Mouse (Mus musculus): ENCODE measurements around the gene Fam180a.
"Not testable (repeated sequence)": the region's sequence is repeated elsewhere in the genome, so short reads cannot be mapped to it uniquely, and the experiment has no call there.

Fam180a gene

DNA sequence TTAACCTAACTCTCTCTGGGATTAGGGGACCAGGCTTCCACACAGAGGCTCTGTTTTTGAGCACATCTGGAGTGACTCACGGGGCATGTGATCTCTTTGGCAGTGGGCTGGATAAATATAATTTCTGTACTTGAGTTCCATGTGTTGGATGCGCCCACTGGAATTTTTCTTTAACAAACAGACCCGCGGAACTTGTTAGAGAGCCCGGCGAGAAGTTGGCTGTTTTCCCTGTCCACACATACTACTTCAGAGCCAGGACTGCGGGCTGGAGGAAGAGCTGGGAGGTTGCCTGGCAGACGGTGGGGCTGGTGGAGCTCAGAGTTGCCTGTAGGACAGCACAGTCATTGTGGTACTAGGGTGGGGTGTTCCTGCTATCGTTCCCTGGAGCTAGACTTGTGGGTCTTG is at the start of gene Fam180a:
Fam180a (minus strand) TSS at position 31 of the 405 bp plus-strand sequence.
- DNase-seq (ENCODE audit: inconsistent age in 2 of 2, low spot score in 1 of 2) = peak in 1 of 2 experiments; percentile 13

DNA sequence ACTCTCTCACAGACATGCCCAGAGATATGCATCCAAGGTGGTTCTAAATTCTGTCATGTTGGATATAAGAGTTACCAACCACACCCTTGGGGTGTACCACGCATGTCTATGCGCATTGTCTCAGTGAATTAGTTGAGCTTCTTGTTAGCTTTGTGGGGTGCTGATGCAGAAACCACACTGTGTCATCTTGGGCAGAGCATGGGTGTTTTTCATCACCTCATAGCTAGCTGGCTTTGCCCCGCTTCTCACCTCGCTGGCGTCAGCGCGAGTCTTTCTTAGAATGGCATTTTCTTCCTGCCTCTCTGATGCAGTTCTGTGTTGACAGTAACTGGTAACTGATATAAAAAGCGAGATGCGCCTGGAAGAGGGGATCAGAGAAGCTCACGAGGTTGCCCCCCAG is 48.1 kb upstream of the Fam180a start:
- DNase-seq (ENCODE audit: inconsistent age in 2 of 2, low spot score in 1 of 2) = no peak

DNA sequence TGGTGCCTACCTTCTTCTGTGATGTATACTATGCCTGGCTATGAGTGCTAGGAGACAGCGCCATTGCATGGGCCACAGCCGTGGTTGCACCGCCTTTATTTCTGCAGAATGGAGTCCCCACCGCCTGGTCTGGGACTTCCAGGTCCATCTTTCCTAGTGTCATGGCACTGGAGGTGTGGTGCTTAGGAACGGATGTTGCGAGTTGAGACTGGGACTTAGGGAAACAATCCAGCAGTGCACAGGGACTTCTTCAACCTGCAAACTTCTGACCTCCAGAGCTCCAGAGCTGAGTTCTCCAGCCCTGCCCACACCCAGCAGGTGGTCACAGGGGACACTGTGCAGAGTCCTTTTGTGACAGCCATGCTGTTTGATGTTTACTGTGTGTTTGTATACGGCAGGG is 44.4 kb upstream of the Fam180a start:
- no peak for DNase-seq (ENCODE audit: inconsistent age in 2 of 2, low spot score in 1 of 2)

DNA sequence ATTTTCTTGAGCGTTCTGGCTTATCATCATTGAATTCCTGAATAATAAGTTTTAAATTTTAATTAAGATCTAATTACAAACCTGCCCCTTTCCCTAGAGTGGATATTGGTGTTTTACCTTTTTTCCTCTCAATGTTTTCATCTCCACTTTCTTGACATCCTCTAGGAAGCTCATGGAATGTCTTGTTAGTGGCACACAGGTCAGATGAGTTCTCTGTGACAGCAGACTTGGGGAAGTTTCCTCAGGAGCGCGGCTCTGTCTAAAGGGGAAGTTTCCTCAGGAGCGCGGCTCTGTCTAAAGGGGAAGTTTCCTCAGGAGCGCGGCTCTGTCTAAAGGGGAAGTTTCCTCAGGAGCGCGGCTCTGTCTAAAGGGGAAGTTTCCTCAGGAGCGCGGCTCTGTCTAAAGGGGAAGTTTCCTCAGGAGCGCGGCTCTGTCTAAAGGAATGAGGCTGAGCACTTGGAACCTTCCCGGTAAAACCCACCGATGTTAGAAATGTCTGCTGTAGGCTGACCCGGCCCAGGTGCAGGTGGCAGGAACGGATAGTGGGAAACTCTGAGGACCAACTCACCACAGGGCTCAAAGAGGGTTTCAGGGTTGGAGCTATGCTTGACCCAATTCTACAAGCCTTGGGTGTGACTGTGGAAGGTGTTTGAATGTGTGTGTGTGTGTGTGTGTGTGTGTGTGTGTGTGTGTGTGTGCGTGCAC is 43.8 kb upstream of the Fam180a start:
- not testable (repeated sequence) for DNase-seq (ENCODE audit: inconsistent age in 2 of 2, low spot score in 1 of 2)

DNA sequence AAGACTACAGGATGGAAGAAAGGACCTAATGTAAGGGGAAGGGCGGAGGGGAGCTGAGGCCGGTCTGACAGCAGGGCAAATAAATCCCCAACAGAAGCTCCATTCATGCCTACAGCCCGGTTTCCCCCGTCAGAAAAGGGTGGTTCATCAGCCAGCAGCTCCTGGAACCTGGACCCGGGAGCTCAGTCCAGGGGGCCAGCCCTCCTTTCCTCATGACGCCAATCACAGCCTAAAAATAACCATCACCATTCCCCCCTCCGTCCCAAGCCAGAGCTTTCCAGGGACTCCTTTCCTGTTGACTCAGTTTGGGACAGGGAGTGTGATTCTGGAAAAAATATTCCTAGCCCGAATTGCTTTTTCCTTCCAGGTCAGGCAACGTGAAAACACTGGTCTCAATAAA is 36.7 kb upstream of the Fam180a start:
- DNase-seq (ENCODE audit: inconsistent age in 2 of 2, low spot score in 1 of 2) = no peak

DNA sequence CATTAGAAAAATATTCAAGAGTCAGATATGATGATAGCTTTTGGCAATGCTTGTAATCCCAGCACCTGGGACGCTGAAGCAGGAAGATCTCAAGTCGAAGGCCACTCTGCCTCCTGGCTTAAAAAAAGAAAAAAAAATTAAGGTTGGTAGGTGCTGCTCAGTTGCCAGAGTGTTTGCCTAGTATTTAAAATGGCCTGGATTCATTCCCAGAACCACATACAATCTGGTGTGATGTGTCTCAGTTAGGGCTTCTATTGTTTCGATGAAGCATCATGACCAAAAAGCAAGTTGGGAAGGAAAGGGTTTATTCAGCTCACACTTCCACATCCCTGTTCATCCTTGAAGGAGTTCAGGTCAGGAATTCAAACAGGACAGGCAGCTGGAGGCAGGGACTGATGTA is 29.4 kb upstream of the Fam180a start:
- no peak for DNase-seq (ENCODE audit: inconsistent age in 2 of 2, low spot score in 1 of 2)

DNA sequence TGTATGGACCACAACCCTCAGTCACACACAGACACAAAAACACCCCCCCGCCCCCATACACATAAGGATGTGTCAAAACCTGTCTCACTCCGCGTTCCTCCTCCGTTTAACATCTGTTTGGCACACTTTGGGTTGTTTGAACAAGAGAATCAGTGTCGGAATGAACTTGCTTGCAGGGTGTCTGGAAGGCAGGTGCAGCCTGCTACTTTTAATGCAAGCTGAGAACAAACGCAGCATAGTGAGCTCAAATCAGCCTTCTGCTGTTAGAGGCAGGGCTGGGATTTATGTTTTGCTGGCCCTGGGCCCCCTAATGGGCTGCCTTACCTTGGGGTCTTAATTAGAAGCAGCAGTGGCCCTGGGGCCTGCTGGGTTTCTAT is 28.7 kb upstream of the Fam180a start:
- no peak for DNase-seq (ENCODE audit: inconsistent age in 2 of 2, low spot score in 1 of 2)

DNA sequence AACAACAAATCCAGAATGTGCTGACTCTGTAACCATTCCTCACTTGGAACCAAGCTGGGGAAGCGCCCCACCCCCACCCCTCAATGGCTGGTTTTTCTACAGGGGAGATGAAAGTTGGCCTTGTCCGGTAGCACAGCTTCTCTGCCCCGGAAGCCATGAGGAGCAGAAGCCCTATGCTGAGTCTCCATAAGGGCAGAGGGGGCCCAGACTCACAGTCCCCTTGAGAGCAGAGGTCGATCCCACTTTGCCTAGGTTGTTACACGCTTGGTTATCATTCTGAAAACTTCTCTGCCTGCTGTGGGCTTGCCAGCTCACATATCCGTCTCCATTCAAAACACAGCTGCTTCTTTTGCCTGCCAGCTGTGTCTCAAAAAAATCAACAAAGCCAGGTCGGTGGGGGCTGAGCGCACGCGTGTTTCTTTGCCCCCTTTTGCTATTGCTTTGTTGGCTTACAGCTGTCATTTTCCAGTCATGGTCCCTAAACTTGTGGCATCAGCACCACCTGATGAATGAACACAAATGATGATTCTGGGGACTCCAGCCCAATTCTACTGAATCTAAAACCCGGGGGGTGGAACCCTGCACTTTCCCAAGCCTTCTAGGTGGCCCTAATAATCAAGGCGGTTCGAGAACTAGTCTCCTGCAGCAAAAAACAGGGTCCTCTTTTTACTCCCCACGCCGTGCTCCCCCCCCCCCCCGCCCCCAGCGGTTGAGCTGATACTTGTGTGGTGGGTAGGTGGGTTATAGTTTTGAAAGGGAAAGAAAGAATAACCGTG is 28.1 kb upstream of the Fam180a start:
- no peak for DNase-seq (ENCODE audit: inconsistent age in 2 of 2, low spot score in 1 of 2)

DNA sequence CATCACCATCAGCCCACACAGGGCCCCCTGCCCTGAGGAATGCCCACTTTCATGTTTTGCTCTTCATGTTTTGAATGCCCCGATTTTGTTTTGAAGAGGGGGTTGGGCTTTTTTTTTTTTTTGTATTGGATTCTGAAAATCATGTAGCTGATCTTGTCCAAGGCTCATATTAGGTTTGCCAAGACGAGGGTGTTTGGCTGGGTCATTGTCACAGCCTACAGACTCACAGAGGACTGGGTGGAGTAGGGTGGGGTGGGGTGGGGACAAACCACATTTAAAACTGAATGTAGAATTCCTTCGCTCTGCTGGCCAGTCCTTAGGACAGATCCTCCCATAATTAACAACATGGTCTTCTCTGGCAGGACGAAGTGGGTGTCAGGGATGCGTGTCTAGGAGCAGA is 27.5 kb upstream of the Fam180a start:
- no peak for DNase-seq (ENCODE audit: inconsistent age in 2 of 2, low spot score in 1 of 2)

DNA sequence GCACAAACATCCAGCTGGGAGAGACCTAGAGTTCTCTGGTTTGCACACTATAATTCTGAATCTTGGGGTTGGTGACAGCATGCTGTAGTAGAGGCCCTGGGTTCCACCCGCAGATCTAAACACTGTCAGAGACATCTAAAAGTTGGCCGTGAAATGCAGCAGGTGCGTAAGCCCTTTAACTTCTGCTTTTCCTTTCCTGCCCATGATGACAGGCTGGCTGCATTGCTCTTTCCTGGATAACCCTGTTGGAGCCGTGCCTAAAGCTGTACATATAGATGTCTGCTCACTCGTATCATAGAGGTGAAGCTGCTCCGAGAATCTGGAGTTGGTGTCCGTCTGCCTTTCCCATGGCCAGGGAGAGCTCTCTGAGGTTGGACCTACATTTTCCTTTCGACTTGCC is 26.9 kb upstream of the Fam180a start:
- DNase-seq (ENCODE audit: inconsistent age in 2 of 2, low spot score in 1 of 2) = no peak

DNA sequence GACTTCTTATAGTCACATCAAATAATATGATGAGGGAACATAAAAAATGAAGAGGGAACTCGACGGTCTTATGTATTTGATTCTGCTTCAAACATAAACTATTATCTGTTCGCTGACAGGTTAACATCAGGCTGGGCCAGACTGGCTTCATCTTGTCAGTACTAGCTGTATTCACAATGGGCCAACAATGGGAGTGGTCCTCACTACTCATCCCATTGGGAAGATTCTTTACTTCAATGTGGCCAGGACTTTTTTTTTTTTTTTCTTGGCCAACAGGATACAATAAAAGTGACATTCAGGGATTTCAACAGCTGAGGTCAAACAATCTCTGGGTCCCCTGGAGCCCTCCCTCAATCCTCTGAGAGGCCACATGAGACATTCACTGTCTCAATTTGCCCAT is 25.9 kb upstream of the Fam180a start:
- no peak for DNase-seq (ENCODE audit: inconsistent age in 2 of 2, low spot score in 1 of 2)

DNA sequence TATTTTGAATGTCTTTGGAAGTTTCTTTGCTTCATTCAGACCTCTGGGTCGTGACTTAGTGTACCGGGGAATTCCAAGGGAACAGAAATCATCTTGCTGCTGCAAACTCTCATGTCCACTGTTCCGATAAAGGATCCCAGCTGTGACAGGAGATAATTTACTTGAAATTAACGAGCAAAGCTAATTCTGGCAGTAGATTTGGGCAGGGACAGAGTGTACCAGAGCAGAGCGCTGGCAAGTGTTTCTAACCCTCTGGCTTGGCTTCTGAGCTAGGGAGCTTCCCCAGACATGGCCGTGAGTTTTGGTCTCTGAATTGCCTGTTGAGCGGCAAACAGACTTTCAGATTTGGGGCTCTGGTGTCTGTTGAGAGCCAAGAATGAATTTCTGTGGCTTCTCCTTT is 23.8 kb upstream of the Fam180a start:
- peak; percentile 38 to 52 for DNase-seq (ENCODE audit: inconsistent age in 2 of 2, low spot score in 1 of 2)

DNA sequence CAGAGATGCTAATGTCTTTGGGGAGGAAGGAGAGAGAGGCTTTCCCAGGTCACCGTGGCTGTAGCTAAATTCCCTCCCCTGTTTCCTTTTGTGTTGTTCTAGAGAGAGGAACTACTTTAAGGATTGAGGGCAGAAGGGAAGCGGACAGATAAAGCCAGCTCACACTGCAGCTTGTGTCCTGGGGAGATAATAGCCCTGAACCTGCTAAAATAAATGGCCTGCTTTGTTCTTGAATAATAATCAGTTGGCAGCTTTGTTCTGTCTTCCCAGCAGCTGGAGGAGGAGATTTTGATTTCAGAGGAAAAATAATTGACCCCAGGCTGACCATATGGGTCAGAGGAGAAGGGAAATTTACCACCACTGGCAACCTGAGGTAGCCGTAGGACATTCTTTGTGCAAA is 12.7 kb upstream of the Fam180a start:
- no peak for DNase-seq (ENCODE audit: inconsistent age in 2 of 2, low spot score in 1 of 2)

DNA sequence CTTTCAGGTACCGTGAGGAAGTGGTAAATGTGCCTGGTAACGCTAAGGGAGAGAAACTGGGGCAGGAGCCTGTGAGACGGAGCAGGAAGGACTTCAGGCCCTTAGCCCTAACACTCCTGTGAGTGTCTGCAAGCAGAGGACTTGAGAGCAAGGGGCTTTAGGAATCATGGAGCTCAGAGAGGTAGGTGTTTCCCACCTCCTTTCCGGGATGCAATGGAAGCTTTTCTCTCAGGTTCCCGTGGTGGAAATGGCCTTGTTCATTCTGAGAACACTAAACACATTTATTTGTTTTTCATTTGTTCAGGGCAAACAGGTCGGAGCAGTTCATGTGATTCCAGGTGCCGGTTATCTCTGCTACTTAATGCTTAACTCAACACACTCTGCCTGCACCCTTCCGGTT is 11.9 kb upstream of the Fam180a start:
- no peak for DNase-seq (ENCODE audit: inconsistent age in 2 of 2, low spot score in 1 of 2)

DNA sequence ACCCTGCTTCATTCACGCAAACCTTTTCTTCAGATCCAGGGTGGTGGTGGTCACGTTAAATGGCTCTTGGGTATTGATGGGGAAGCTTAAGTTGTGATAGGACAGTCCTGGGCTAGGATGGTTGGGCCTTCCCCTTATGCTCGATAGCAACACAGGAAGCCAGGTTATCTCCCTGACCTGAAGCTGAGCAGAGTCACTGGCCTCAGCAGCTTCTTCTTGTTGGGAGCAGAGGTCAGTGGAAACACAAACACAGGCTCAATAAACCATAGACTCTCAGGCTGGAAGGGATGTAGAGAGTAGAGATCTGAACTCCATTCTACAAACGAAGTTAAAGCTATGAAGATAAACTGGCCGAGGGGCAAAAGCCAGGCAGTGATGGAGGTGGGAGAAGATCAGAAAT is 9.5 kb upstream of the Fam180a start:
- no peak for DNase-seq (ENCODE audit: inconsistent age in 2 of 2, low spot score in 1 of 2)

DNA sequence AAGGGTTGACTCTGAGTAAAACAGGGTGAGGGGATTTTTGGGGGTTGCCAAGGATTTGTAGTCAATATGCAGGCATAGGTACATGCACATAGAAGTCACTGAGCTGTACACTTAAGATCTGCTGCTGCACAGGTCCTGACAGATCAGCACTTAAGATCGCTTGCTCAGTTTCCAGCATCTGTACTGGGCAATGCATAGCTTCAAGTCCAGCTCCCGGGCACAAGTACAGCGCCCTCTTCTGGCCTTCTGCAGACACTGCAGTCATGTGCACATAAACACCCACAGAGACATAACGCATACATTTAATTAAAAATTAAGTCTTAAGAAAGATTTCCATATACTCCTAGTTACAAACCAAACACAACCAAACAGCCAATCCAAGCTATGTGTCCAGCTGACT is 8.3 kb upstream of the Fam180a start:
- no peak for DNase-seq (ENCODE audit: inconsistent age in 2 of 2, low spot score in 1 of 2)

DNA sequence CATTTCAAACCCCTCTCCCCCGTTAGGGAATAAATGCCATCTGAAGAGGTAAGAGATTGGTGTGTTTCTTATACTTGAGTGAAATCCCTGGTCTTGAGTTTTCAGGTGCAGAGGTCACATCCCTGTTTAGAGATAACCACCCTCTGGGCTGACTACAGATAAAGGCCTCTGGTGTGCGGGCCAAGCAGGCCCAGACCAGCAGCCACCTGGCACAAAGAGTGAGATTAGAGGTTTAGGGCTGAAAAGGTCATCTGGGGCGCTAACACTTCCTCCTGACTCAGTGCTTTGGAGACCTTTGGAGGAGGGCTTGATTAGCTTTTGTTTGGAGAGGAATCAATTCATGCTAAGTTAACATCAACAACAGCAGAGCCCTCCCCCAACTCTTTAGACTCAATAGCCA is 7.7 kb upstream of the Fam180a start:
- DNase-seq (ENCODE audit: inconsistent age in 2 of 2, low spot score in 1 of 2) = no peak

DNA sequence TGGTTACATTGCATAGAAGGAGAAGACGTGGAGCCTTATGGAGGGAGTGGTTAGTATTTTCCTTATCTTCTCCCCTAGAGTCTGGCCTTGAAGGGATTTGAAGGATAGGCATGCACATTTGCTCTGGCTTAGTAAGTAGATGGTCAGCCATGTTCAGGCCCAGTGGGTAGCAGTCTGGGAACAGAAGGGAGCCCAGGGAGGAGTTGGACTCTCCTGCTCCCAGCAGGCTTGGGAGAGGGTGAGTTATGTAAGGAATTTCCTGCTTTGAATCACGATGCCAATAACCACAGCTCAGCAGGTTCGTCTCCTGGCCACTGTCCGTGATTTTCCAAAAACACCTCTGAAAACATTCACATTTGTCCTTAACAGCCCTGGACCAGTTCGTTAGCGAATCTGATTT is 4.9 kb upstream of the Fam180a start:
- no peak for DNase-seq (ENCODE audit: inconsistent age in 2 of 2, low spot score in 1 of 2)

DNA sequence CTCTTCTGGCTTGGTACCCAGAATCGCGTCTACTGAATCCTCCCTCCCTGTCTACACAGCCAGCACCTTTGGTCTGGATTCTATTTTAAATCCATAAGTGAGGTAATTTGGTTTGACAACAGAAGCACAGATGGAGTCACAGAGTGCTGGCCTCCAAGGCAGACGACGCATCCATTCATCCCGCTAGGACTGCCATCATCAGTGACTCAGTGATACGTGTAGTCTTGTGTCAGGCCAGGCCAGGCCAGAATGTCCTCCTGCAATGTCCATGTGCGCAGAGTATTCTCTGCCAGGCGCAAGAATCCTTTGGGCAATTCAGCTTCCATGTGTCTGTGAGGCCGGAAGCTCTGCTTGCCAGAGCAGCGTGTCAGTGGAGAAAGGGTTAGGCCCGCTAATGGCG is 4.0 kb upstream of the Fam180a start:
- no peak for DNase-seq (ENCODE audit: inconsistent age in 2 of 2, low spot score in 1 of 2)

DNA sequence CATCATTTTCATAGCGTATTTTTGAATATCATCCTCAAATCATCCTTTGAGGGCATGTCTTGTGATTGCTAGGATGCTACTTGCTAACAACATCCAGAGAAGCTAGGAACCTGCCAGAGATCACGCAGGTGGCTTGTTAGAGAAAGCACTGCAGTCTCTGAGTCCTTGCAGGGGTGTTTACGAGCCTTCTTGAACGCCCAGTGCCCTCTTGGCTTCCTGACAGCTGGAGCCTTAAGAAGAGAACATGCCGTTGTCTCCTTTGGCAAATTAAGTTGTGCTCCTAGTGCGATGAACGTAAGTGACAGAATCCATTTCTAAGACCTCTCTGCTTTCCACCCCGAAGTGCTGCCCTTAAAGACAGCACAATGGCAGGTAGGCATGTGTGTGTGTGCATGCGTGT is 1.6 kb downstream of the Fam180a start:
- DNase-seq (ENCODE audit: inconsistent age in 2 of 2, low spot score in 1 of 2) = no peak

DNA sequence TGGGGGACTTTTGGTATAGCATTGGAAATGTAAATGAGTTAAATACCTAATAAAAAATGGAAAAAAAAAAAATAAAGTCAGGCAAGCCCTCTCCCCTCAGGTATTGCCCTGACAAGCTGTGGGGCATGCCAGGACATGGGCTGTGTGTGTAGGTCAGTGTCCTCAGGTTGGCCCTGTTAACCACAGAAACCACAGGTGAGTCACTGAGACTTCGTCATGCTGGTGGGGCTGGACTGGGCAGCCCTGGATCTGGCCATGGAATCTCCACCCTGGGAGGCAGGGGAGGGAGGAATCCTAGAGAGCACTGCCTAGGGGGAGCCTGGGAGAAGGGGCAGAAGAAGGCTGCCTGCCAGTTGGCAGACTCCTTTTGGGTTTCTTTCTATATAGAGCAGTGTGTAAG is 2.9 kb downstream of the Fam180a start:
- no peak for DNase-seq (ENCODE audit: inconsistent age in 2 of 2, low spot score in 1 of 2)

DNA sequence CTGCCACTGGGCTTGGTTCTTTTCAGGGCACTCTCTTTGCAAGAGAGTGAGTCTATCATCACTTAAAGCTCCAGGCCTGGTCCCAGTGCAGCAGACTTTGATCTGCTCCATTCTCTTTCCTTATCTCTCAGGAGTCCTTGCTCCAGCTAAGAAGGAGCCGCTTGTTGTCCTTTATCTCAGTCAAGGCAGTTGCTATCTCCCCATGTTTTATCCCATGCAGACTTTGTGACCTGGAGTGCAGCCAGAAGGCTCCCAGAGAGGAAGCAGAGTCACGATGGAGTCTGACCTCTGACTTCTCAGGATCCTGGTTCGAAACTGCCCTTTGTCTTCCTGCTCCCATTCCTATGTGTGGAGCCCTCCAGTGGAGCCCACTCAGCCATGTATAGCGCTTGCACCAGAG is 4.8 kb downstream of the Fam180a start:
- peak; percentile 27 to 47 for DNase-seq (ENCODE audit: inconsistent age in 2 of 2, low spot score in 1 of 2)

DNA sequence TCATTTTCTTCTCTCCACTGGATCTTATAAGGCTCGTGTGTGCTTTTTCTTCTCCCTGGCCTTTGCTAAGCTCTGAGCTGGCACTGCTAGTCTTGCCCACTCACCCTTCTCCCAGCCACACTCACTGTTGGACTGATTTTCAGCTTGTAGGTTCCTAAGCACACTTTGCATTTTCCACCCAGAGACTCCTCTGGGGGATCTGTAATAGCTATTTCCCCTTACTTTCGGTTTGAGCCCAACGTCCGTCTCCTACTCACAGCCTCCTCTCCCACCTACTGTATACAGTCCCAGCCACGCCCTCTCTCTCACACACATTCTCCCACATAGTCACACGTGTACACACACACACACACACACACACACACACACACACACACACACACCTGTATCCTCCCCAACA is 6.1 kb downstream of the Fam180a start:
- DNase-seq (ENCODE audit: inconsistent age in 2 of 2, low spot score in 1 of 2) = no peak
